Mouse (Mus musculus) lung, postnatal 36 days (tissue): ENCODE measurements around the gene Fgfr2.
A peak's percentile ranks its signal among the peaks of the same experiment; 100 is the strongest.

Source experiments
- DNase-seq: peaks from one replicate; pipeline ENCODE4 v3.0.0; 2022; ENCODE audit warnings: mixed read lengths

Gene Fgfr2

DNA sequence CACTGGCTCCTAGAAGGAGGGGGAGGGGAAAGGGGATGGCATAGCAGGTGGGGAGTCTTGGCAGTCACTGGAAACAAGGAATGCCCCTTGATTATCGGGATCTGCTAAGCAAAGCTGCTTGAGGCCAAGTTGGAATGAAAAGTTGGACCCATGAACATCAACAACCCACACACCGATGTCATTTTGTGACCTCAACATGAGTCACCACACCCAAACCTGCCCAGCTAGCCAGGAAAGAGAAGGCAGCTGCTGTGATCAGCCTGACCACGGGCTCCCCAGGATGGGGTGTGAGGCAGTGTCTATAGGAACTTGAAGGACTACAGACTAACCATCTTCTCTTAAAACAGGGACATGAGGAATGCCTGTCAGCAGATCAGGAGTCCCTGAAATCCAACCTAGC lies 37.7 kb downstream of the Fgfr2 start:
- DNase-seq: no peak

DNA sequence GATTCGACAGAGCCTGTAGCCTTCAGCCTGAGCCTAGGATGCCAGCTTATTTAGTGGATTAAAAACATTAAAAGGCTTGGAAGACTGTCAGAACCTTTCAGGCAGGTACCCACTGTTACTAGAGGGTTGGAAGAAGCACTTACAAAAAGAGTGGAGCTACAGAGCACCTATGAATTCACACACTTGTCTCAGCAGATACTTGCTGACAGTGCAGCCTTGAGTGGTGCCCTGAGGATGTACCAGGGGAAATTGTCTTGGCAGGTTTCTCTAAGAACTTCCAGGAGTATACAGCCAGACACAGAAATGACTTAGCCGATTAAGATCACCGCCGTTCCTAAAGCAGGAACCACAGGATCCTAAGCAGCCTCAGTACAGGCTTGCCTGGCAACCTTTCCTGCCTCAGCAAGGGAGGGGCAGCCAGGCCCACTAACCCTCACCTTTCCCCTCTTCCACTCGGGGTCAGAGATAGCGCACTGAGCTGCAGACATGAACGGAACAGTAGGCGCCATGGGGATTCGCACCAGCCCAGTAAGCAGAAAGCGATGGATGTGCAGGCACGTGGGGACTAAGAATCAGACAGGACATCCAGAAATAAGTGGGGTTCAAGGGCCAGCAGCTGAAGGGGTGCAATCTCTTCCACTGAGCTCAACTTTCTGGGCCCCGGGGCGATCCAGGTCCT lies 39.1 kb downstream of the Fgfr2 start:
- no peak for DNase-seq

DNA sequence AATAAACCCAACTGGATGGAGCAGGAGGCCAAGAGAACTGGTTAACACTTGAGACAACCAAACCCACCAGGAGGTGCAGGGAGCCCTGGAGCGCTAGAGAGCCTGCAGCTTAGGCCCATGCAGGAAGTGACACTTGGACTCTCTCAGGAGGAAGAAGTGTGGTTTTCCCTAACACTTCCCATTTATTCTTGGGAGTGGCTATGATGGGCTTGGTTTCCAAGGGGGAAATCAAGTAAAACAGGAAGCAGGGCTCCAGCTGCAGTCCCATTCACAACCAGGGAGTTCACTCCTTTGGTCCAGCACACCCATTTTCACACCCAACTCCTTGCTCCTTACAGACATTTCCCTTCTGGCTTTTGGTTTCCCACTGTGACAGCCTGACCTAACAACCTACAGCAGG lies 44.2 kb downstream of the Fgfr2 start:
- DNase-seq: no peak

- DNase-seq: no peak
Measured at GRCm38 (mm10) chr7:133074462-133075133, 48.6 kb downstream of the Fgfr2 start.

DNA sequence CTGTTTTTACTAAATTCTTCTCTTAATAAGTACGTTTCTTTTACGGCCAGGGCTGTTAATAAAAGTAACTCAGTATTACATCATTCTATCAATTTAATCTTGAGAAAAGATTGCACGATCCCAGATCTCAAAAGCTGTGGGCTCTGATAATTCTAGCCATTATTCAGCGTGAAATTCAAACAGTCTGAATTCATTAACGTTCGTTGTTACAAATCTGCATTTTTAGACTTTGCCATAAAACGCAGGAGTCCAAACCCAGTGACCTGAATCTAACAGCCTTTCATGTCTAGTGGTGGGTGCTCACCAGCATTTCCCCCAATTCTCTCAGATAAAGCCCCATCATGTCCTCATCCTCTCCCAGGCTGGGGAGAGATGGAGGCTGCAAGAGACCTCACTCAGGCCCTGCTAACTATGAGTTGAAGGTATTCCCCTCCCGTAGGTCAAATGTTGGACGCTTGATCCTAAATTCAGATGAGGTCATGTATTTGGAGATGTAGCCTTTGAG lies 50.0 kb downstream of the Fgfr2 start:
- DNase-seq: no peak

DNA sequence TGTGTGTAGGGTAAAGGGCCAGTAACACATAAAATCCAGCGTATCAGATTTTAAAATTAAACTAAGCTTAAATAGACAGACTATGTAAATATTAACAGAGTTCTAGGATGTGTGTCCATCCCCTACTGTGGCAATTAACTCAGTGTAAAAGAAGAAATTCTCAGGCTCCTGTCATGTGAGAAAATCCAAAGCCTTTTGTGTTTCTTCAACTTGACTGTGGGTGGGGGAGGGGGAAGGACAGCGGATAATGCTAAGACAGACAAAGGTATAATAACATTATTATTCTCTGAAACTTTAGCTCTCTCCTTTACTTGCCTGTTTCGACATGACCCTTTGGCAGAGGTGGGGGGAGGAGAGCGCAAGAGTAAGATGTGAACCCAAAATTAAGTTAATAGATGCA lies 50.6 kb downstream of the Fgfr2 start:
- no peak for DNase-seq

DNA sequence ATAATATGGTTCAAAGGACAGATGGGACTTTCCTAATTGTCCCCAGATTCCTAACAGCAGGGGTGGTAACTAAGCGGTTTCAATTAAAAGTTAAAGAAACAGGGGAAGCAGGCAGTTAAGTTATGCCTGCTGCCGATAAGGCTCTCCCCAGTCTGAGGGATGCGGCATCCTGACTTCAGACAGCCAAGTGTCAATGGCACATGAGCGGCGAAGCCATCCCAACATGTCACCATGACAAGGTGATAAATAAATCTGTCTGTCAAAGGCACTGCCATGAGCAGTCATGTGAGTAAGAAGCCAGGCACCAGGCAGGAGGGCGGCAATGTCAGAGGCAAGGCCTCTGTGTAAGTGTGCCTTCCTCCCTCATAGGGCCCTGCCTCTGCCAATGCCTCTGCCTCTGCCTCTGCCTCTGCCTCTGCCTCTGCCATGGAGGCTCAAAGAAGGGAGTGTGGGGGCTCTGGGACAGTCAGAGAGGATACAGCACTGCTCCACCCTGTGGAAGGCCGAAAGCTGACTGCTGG lies 55.8 kb downstream of the Fgfr2 start:
- DNase-seq: no peak

DNA sequence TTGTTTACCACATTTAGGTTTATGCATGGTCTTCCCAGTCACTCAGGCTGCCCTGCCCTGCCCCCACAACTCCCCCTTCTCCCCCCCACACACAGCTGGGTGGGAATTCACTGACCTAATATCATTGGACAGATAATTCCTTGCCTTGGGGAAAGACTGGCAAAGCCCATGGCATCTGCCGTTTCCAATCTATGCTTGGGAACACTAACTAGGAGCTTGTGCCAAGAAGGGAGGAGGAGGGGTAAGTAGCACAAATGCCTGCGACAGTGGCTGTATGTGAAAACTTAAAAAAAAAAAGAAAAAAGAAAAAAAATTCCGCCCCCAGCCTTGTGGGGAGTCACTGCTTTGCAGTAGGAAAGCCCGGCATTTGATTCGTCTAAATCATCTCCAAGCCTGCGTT lies 56.4 kb downstream of the Fgfr2 start:
- DNase-seq: no peak

GRCm38 (mm10) chr7:133062055-133062454 lies 61.1 kb downstream of the Fgfr2 start:
- no peak for DNase-seq

DNA sequence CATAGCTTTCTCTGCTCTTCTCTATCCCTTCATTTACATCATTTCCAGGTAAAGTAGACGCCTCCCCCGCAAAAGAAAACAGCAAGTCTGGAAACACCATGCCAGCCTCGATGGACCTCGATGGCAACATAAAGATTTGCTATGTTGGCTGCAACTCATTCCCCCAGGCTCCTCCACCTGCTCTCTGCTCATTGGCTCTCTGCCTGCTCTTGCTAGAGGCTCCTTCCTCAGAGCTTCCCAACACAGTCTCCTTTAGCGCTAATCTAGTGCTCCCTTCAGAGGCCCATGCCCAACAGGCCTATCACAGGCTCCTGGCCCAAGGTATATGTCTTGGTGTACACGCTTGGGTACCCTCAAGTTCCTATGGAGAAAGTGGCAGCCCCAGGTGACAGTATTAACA lies 63.0 kb downstream of the Fgfr2 start:
- no peak for DNase-seq

GRCm38 (mm10) chr7:133059517-133060104 lies 63.5 kb downstream of the Fgfr2 start:
- DNase-seq: no peak

DNA sequence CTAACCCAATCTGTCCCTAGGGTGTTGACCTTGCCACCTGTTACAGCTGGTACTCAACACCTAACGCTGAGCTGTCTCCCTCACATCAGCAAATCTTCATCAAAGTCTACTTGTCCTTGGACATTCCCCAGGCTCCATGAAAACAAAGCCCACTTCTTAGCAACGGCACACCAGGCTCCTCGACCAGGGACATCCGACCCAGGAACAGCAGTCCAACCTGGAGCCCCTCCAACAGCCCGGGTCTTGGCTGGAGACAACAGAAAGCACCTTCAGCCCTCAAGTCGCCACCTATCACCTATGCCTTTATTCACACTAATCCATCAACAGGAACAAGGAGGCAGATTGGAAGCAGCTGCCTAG lies 64.0 kb downstream of the Fgfr2 start:
- DNase-seq: no peak

- no peak for DNase-seq
Measured at GRCm38 (mm10) chr7:133058496-133059149, 64.5 kb downstream of the Fgfr2 start.

DNA sequence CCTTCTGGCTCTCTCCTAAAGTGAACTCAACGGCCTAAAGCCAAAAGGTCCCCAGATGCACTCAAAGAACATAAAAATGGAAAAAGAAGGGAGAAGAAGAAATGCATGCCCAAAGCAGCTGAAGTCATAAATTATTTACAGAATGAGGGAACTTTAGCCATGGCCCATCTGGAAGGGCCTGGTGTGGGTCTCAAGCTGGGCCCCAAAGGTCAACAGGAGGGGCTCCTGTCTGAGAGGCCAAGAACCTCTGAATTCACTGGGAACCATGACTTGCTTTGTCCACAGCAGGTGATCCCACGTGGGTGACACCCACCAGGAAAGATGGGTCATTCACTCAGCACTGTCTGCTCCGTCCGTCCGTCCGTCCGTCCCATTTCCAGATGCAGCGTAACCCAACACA lies 66.2 kb downstream of the Fgfr2 start:
- DNase-seq: no peak

- DNase-seq: no peak
Measured at GRCm38 (mm10) chr7:133054486-133054885, 68.7 kb downstream of the Fgfr2 start.

- DNase-seq: no peak
Measured at GRCm38 (mm10) chr7:133053757-133054156, 69.4 kb downstream of the Fgfr2 start.

- peak; percentile 93 for DNase-seq
Measured at GRCm38 (mm10) chr7:133052819-133053218, 70.3 kb downstream of the Fgfr2 start.

- DNase-seq: no peak
Measured at GRCm38 (mm10) chr7:133050681-133051080, 72.5 kb downstream of the Fgfr2 start.

GRCm38 (mm10) chr7:133048085-133048630 lies 75.0 kb downstream of the Fgfr2 start:
- peak; percentile 39 for DNase-seq

- peak; percentile 83 for DNase-seq
Measured at GRCm38 (mm10) chr7:133047287-133047686, 75.9 kb downstream of the Fgfr2 start.

GRCm38 (mm10) chr7:133044721-133045120 lies 78.4 kb downstream of the Fgfr2 start:
- DNase-seq: no peak

DNA sequence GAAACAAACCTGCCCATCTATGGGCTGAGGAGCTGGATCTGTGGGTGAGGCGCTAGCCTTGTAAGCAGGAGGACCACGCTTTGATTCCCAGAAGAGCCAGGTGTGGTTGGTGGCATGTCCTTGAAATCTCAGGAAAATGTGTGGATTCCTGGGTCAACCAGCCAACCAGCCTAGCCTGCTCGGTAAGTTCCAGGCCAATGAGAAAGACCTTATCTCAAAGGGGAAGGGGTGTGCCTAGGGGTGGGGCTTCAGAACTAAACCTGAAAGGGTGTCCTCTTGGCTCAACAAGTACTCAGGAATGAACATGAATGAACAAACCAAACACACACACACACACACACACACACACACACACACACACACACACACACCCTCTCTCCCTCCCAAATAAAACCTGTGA lies 81.4 kb downstream of the Fgfr2 start:
- peak; percentile 90 for DNase-seq

DNA sequence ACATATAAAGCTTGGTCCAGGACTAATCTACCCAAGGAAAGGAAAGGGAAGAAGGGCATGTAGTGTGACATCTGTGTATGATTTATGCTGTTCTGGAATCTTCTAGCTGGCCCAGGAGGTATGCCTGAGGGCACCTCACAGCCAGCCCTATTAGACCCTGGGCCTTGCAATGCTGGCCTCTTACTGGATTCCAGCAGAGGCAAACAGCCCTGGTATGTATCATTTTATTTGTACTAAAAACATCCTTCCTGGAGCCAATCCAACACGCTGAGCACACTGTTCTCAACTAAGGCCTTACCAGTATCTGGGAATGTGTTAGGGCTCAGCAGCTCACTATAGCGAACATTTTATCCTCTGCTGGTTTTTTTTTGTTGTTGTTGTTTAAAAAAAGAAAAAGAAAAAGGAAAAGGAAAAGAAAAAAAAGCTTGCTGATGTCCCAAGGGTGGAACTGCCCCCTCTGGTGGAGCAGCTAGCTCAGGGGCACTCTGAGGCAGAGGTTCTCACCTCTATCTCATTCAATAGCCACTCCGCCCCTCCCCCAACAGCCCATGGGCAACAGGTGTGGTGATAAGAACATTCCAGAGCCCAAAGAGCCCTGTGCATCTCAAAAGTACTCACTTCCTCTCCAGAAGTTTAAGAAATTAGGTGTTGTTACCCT lies 82.3 kb downstream of the Fgfr2 start:
- DNase-seq: peak; percentile 80
